Mouse (Mus musculus): ENCODE data around the gene Nisch.

DNA sequence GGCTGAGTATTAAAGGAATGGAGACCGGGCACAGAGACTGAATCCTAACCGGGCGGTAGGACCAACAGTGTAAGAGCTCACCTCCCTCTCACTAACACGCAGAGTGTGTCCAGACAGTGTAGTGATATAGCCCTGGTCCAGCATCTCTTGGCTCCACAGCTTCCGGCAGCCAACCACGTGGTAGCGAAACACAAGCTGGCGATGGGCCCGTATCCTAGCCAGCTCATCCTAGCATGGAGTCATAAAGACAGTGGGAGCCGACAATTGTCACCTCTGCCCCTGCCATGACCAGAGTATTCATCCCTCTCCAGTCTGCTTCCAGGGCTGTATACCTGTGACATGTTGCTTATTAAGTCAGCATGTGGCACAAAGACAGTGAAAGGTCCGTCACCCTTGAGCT lies 71.1 kb downstream of the Nisch start:
- TF ChIP-seq GATA1 (IDR thresholded peaks at IDR 0.05; ENCODE audit: low read length) (no peak), TAL1 (IDR thresholded peaks at IDR 0.05; ENCODE audit: low read length) (no peak)
